Mouse (Mus musculus): ENCODE measurements around the gene Haus4. TPM values are rescaled to one million over a fixed set of nuclear protein-coding genes. Genes with fewer than 3 reads are reported as not detected.
A peak's percentile ranks its signal among the peaks of the same experiment; 100 is the strongest.

Gene Haus4
- total RNA-seq, 2 experiments from 2014 or later, result 48.7 to 51.6 TPM

- ATAC-seq (ENCODE audit: poor library complexity, severe bottlenecking), result no peak
Measured at GRCm38 (mm10) chr14:54572790-54573736, 18.6 kb upstream of the Haus4 start.

DNA sequence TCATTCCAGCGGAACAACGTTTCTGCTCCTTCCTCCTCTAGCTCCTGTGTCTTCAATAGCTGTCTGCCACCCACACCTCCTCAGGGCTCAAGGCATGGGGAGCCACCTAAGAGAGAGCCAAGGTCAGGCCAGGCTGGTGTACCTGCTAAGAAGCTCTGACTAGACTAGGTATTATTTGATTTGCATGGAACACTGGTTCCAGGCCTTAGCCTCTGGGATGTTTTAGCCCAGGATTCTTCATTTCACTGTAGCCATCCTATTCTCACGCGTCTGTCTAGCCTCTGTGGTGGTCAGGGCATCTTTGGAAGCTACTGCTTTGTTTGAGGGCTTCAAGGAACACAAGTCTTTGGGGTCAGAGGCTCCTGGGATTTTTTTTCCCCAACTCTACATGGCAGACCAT lies 17.7 kb upstream of the Haus4 start:
- no peak for ATAC-seq (ENCODE audit: poor library complexity, severe bottlenecking)

GRCm38 (mm10) chr14:54569451-54570392 lies 15.3 kb upstream of the Haus4 start:
- ATAC-seq (ENCODE audit: poor library complexity, severe bottlenecking), result no peak

DNA sequence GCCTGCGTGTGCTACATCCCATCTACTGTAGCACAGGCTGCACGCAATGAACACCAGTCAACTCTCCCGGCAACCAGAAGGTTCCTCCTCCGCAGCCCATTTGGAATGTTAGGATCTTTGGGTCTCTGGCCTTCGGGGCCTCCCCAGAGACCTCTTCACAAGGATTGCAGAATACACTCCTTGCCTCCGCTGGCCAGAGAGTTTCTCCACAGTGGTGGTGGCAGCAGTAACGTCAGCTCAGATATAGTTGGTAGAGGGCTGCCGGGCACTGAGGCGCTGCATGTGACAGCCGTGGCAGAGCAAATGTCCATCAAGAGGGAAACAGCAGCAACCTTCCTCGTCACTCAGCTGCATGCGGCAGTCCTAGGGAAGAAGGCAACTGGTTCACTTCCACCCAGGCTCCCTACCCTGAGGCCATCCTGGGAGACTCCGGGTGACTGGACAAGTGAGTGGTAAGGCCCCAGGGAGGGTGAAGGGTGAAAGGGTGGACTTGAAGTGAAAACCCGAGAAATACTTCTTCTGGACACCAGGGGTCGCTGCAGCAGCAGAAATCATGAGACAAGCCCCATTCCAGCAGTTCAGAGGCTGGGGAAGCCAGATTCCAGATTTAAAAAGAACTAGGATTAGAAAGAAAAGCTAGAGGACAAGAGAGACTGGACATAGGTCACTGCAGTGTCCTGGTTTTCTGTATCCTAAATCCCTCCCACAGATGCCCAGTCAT lies 14.4 kb upstream of the Haus4 start:
- peak; percentile 89 for ATAC-seq (ENCODE audit: poor library complexity, severe bottlenecking)

DNA sequence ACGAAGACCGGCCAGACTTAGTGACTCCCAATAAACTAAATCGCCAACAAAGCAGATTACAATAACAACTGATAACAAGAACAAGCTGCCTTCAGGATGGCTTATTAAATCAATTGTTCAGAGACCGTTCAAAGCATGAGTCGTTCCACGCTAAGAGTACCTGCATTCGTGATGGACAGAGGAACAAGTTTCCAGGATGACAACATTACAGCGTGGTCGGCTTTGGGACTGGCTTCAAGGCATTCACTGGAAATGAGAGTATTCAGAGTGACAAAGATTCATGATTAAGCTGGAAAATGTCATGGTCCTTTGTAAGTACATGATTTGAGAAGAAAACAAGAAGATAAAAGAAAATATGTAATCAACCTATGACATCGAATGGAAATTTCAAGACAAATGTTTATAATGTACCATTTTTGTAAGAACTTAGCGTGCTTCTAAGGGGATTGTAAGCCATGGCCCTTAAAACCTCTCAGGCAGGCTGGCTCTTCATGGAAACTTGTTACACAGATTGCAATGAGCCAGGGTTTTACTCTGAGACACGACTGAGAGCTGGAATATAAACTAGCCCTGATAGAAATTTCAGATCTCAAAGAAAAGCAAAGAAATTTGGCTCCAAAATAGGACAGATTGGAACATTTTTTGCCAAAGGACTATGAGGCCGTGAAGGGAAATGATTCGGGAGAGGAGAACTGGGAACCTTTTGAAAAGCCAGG lies 6.3 kb upstream of the Haus4 start:
- no peak for ATAC-seq (ENCODE audit: poor library complexity, severe bottlenecking)

DNA sequence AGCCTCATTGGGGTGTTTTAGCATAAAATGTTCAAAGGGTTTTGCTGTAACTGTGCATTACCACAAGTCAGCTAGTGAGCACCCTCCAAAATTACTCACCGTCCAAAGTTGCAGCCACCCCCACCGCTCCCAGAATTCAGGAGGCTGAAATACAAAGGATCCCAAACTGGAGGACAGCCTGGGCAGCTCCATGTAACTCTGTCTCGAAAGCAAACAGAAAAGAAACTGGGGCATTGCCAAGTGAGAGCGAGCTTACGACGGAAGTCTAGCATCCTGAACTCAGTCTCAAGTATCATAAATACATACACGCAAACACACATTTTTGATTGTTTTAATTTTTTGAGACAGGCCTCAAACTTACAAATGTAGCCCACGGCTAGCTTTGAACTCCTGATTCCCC lies 2.9 kb upstream of the Haus4 start:
- ATAC-seq (ENCODE audit: poor library complexity, severe bottlenecking), result no peak

DNA sequence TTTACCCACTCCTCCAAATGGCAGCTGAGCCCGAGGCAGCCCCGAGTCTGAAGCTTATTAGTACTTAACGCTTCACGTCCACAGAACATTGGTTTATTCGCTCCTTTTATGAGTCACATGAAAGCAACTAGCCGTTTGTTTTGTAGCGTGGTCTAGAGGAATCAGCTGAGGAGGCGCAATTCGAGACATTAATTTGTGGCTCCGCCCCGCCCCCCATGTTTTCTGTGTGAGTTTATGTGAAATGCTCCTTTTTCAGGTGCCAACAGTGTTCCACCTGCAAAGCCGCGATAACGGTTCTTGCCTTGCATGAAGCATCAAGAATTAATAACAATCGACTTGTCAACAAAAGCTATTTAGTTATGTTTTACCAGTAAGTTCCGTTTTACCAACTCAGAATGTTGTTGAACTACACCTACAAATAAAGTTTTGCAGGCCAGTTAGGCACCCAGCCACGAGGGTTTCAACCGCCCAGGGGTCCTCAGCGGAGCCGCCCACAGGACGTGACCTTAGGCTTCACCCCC lies 902 bp downstream of the Haus4 start:
- no peak for ATAC-seq (ENCODE audit: poor library complexity, severe bottlenecking)

GRCm38 (mm10) chr14:54544703-54545102 lies 9.7 kb downstream of the Haus4 start:
- no peak for ATAC-seq (ENCODE audit: poor library complexity, severe bottlenecking)

DNA sequence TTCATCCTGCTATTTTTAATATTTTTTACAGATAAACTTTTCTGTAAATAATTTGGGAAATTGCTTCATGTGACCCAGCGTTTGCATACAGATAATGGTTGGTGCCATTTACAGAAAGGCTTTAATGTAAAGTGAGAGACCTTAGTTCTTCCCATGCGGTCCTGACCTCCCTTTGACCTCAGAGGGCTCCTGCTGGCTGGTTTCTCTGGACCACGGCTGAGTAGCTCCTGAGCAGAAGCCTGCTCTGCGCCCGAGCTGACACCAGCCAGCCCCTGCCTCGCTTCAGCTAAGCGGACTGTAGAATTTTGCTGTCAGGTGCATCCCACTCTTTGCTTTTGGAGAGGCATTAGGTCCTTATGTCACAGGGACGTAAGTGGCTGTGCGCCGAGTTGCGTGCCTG lies 13.6 kb downstream of the Haus4 start:
- ATAC-seq (ENCODE audit: poor library complexity, severe bottlenecking), result no peak

- no peak for ATAC-seq (ENCODE audit: poor library complexity, severe bottlenecking)
Measured at GRCm38 (mm10) chr14:54538580-54538979, 15.8 kb downstream of the Haus4 start.

GRCm38 (mm10) chr14:54528446-54529111 lies 25.8 kb downstream of the Haus4 start:
- peak; percentile 85 for ATAC-seq (ENCODE audit: poor library complexity, severe bottlenecking)

- ATAC-seq (ENCODE audit: poor library complexity, severe bottlenecking), result no peak
Measured at GRCm38 (mm10) chr14:54528007-54528393, 26.4 kb downstream of the Haus4 start.

GRCm38 (mm10) chr14:54527227-54528006 lies 27.0 kb downstream of the Haus4 start:
- ATAC-seq (ENCODE audit: poor library complexity, severe bottlenecking), result no peak

DNA sequence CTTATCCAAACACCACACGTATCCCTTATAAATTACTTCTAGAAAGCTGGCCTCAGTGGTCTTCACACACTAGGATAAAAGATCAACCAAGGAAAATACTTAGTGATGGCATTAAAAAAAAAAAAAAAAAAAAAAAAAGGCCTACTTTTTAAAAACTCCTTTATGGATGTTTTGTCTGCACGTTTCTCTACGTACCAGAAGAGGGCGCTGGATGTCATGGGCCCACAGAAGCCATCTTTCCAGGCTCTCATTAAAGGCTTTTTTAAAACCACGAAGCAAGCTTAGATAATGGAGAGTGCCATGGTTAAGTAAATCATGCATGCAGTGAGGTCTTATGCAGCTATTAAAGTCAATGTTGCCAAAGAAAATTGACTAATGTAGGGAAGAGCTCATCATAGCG lies 30.8 kb downstream of the Haus4 start:
- ATAC-seq (ENCODE audit: poor library complexity, severe bottlenecking), result no peak

DNA sequence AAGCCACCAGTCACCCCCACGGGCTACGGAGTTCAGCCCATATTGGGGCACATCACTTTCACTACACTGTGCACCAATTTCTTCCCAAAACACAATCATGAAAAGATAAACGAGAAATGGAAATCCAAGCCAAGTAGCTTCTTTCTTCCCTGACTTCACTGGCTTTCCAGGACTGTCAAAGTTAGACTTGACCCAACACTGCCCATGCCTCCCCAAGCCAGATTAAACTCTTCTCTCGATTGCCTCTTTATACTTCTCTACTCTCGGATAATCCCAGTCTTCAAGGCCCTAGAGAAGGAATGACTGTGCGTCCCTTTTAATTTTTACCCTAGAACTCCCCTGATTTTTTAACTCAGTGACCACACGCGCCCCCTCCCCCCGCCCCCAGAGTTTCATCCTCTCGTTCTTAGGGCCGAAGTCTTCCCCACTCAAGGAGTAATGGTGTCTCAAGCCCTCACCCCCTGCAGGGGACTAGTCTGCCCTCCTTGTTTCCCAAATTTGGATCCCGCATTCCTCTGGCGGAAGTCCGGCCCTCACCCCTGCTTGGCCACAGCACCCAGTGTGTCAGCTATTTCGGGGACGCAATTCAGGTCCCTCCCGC lies 37.6 kb downstream of the Haus4 start:
- ATAC-seq (ENCODE audit: poor library complexity, severe bottlenecking), result no peak

DNA sequence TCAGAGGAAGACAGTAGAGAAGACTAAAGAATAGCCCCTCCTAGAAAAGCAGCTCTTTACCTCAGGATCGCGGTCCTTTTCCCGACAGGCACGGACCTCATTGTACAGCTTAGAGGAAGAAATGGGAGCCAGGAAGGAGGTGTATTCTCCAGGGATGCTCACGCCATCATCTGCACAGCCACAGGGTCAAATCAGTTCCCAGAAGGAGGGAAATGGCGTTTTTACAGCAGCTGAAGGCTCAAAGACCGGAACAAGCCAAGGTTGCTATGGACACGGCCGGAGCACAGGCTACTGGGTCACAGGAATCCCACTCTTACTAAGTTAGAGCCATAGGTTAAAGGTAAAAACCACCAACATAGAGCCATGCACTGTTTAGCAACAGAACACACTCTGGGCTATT lies 44.6 kb downstream of the Haus4 start:
- no peak for ATAC-seq (ENCODE audit: poor library complexity, severe bottlenecking)

- no peak for ATAC-seq (ENCODE audit: poor library complexity, severe bottlenecking)
Measured at GRCm38 (mm10) chr14:54503092-54503491, 51.3 kb downstream of the Haus4 start.

- ATAC-seq (ENCODE audit: poor library complexity, severe bottlenecking), result no peak
Measured at GRCm38 (mm10) chr14:54501365-54501764, 53.1 kb downstream of the Haus4 start.
